Mouse (Mus musculus) inflammation-experienced regulatory T-cells (primary cell): ENCODE data around the gene P2rx3. TPM values are rescaled to one million over a fixed set of nuclear protein-coding genes. Genes with fewer than 3 reads are reported as not detected.

Experiments used
- polyA plus RNA-seq, 2 experiments: library from polyadenylated mRNA; unstranded; fragments of 100-300 nt; shearing (Covaris generic); gene quantifications; one replicate each; pipeline ENCODE4 v1.2.1; 2017

P2rx3 gene
- 1 to 10 TPM; 1.1 to 5.1 TPM for polyA plus RNA-seq

GRCm38 (mm10) chr2:85037047-85038026 lies at the start of gene P2rx3, which contains the start of gene Ssrp1:
Gene P2rx3, minus strand, starts transcription at chr2:85037462.
Gene Ssrp1, plus strand, starts transcription at chr2:85037234.

GRCm38 (mm10) chr2:85047596-85048167 lies 10.4 kb upstream of the P2rx3 start, which contains the start of gene Tnks1bp1:
Gene Tnks1bp1, plus strand, starts transcription at chr2:85048022.

GRCm38 (mm10) chr2:84987930-84988329 lies 49.3 kb downstream of the P2rx3 start, which contains the start of gene Prg3:
Gene Prg3, plus strand, starts transcription at chr2:84988215.

GRCm38 (mm10) chr2:84980188-84980587 lies 57.1 kb downstream of the P2rx3 start, which contains the start of gene Prg2:
Gene Prg2, plus strand, starts transcription at chr2:84980461.

Other genes starting within 250 kb of the P2rx3 start
- gene Ube2l6, start 238.6 kb downstream of the P2rx3 start, polyA plus RNA-seq, result 10 to 100 TPM; 24.6 to 55.7 TPM
- under 1 TPM in 1 of 2 experiments, not detected in 1; 0.37 TPM for gene Smtnl1, start 214.8 kb downstream of the P2rx3 start, polyA plus RNA-seq
- 10 to 100 TPM; 28.3 to 30.9 TPM for gene Timm10, start 210.5 kb downstream of the P2rx3 start, polyA plus RNA-seq
- gene Slc43a1, start 198.6 kb downstream of the P2rx3 start, polyA plus RNA-seq, result 1 to 10 TPM; 1.3 to 3.9 TPM
- not detected for gene Rtn4rl2, start 150.8 kb downstream of the P2rx3 start, polyA plus RNA-seq
- 1 to 10 TPM; 4.8 to 9.5 TPM for gene Slc43a3, start 100.9 kb downstream of the P2rx3 start, polyA plus RNA-seq
- not detected for gene Prg2, start 57.0 kb downstream of the P2rx3 start, polyA plus RNA-seq
- gene Prg3, start 49.2 kb downstream of the P2rx3 start, polyA plus RNA-seq, result under 1 TPM in 1 of 2 experiments, not detected in 1; 0.70 TPM
- 100 to 1,000 TPM; 176 to 195 TPM for gene Ssrp1, start 228 bp downstream of the P2rx3 start, polyA plus RNA-seq
- 10 to 100 TPM; 14.7 to 16.4 TPM for gene Tnks1bp1, start 10.6 kb upstream of the P2rx3 start, polyA plus RNA-seq
- gene Aplnr, start 98.8 kb upstream of the P2rx3 start, polyA plus RNA-seq, result not detected
- under 1 TPM; 0.11 to 0.20 TPM for gene Lrrc55, start 159.7 kb upstream of the P2rx3 start, polyA plus RNA-seq